Mouse (Mus musculus) liver, adult 2 months (tissue): ENCODE measurements at regions not wholly inside any gene's neighbourhood (a gene's known extent, or its start where the extent isn't known, plus 50 kb on each side); places are given as distances from the start of the nearest gene placed in this dataset.

Experiments used
- DNase-seq: peaks from one replicate; pipeline ENCODE4 v3.0.0-alpha.2; 2011; ENCODE audit warnings: low read depth, low spot score; ENCODE audit errors: extremely low read depth
- H3K27ac ChIP-seq: fragments of 200-500 bp; replicated peaks from 2 replicates; pipeline ENCODE4 v1.5.1; 2012; ENCODE audit warnings: low read depth, mild to moderate bottlenecking, control low read depth, inconsistent platforms, low read length; ENCODE audit not compliant: insufficient read depth
- H3K27me3 ChIP-seq: fragments of 200-500 bp; 2 replicates; pipeline ENCODE4 v1.6.1; 2012; ENCODE audit warnings: mild to moderate bottlenecking, moderate library complexity, low read length, inconsistent platforms; ENCODE audit not compliant: control insufficient read depth, insufficient read depth
- H3K36me3 ChIP-seq: fragments of 200-500 bp; 2 replicates; pipeline ENCODE4 v1.6.1; 2012; ENCODE audit warnings: low read length, inconsistent platforms; ENCODE audit not compliant: control insufficient read depth, insufficient read depth
- H3K4me1 ChIP-seq: fragments of 200-500 bp; 2 replicates; pipeline ENCODE4 v1.6.1; 2011; ENCODE audit warnings: low read length; ENCODE audit not compliant: control insufficient read depth, insufficient read depth
- H3K4me3 ChIP-seq: fragments of 200-500 bp; 2 replicates; pipeline ENCODE4 v1.5.1; 2011; ENCODE audit warnings: low read depth, mild to moderate bottlenecking, control low read depth, low read length, moderate library complexity; ENCODE audit not compliant: insufficient read depth
- H3K79me2 ChIP-seq: fragments of 200-500 bp; 2 replicates; pipeline ENCODE4 v1.6.1; 2012; ENCODE audit warnings: inconsistent platforms, mild to moderate bottlenecking, low read length, moderate library complexity; ENCODE audit not compliant: control insufficient read depth, insufficient read depth
- H3K9ac ChIP-seq: fragments of 200-500 bp; 2 replicates; pipeline ENCODE4 v1.6.1; 2012; ENCODE audit warnings: low read depth, mild to moderate bottlenecking, control low read depth, inconsistent platforms, low read length
- CTCF ChIP-seq: fragments of 200-500 bp; IDR thresholded peaks from 2 replicates; pipeline ENCODE4 v1.5.1; 2011; ENCODE audit warnings: low read depth, low read length, control low read depth
- POLR2A ChIP-seq: fragments of 200-500 bp; IDR thresholded peaks from 2 replicates; pipeline ENCODE4 v1.6.1; 2011; ENCODE audit warnings: low read length, control low read depth; ENCODE audit not compliant: insufficient read depth; ENCODE audit errors: extremely low read depth
- whole genome bisulfite sequencing: fragments of 180-500 bp; shearing (Covaris S2); methylation state at CpG from one replicate; pipeline ENCODE4 v1.1.7; 2018; 5-methylcytosine and 5-hydroxymethylcytosine counted together

GRCm38 (mm10) chr8:127849926-127850325 is 508.5 kb upstream of the Nrp1 start:
- Histone ChIP-seq H3K4me1 (no peaks in the 10 kb centered on the region), H3K79me2 (no peaks in the 10 kb centered on the region), H3K9ac (no peak overlapping the region), H3K27ac (no peak overlapping the region), H3K36me3 (no peaks in the 10 kb centered on the region), H3K27me3 (no peaks in the 10 kb centered on the region), H3K4me3 (no peak overlapping the region)
- TF ChIP-seq CTCF (no peak), POLR2A (no peak)
- DNase-seq: no peak

- no peaks in the 10 kb centered on the region; the same call in 1 of the 2 replicates for H3K4me1 ChIP-seq
- TF ChIP-seq CTCF (no peak), POLR2A (no peak)
- H3K79me2 ChIP-seq: no peaks in the 10 kb centered on the region
- no peak overlapping the region for H3K27ac ChIP-seq
- H3K36me3 ChIP-seq: no peaks in the 10 kb centered on the region
- 56% methylated on average over 4 of the region's 4 CpGs for WGBS
- H3K27me3 ChIP-seq: no peaks in the 10 kb centered on the region
- H3K4me3 ChIP-seq: no peak overlapping the region
- H3K9ac ChIP-seq: no peak overlapping the region
- DNase-seq: no peak
These were observed 502.6 kb upstream of the Nrp1 start for GRCm38 (mm10) chr8:127855653-127856300.

DNA sequence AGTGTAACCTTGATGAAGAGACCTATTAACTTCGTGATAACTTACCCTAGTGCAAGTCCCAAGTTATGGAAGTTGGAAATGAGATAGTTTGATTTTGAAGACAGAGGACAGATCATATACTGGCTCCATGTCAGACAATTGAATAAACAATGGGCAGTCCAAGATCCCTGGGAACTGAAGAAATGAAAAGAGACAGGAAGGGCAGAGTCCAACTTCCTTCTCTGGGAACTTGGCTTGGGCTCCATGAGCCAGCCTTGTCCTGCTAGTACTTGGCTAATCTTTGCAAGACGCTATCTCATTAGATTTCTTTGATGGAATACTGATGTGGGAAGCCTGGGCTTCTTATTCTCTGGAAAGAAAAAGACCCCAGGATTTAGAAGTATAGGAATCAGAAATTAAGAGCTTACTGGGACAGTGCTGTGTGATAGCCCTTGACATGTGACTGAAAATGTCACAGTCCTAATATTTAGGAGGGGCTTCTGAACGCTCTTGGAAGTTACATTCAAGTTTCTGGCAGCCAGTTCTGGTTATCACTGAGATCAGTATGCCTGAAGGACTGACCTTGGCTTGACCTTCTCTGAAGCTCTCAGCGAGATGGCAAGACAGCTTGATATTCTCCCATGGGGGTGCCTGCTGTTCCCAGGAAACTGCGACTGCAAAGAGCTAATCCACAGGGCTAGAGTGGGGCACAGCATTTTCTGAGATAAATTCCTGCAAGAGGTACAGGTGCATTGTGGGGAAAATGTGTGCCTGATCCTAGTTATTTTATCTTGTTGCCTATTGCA is 501.9 kb upstream of the Nrp1 start:
- TF ChIP-seq POLR2A: no peak
- no peak for TF ChIP-seq CTCF
- Histone ChIP-seq H3K4me1 (no peaks in the 10 kb centered on the region; the same call in 1 of the 2 replicates), H3K4me3 (no peak overlapping the region), H3K27me3 (no peaks in the 10 kb centered on the region), H3K36me3 (no peaks in the 10 kb centered on the region), H3K9ac (no peak overlapping the region), H3K79me2 (no peaks in the 10 kb centered on the region), H3K27ac (no peak overlapping the region)
- DNase-seq: peak; percentile 24
- 44% methylated on average over 5 of the region's 5 CpGs for WGBS

GRCm38 (mm10) chr8:127859036-127859435 is 499.4 kb upstream of the Nrp1 start:
- Histone ChIP-seq H3K4me1 (no peaks in the 10 kb centered on the region; the same call in 1 of the 2 replicates), H3K36me3 (no peaks in the 10 kb centered on the region), H3K9ac (no peak overlapping the region), H3K27me3 (no peaks in the 10 kb centered on the region), H3K79me2 (no peaks in the 10 kb centered on the region), H3K4me3 (no peak overlapping the region), H3K27ac (no peak overlapping the region)
- 77% methylated on average over 3 of the region's 3 CpGs for WGBS
- DNase-seq: no peak
- TF ChIP-seq CTCF: no peak
- no peak for TF ChIP-seq POLR2A

- Histone ChIP-seq H3K9ac (no peak overlapping the region), H3K27ac (no peak overlapping the region), H3K79me2 (no peaks in the 10 kb centered on the region), H3K4me3 (no peak overlapping the region), H3K4me1 (no peaks in the 10 kb centered on the region; the same call in 1 of the 2 replicates), H3K36me3 (no peaks in the 10 kb centered on the region), H3K27me3 (no peaks in the 10 kb centered on the region)
- TF ChIP-seq CTCF (no peak), POLR2A (no peak)
- 86% methylated on average over 3 of the region's 3 CpGs for WGBS
- no peak for DNase-seq
These were observed 498.0 kb upstream of the Nrp1 start for GRCm38 (mm10) chr8:127860376-127860775.

DNA sequence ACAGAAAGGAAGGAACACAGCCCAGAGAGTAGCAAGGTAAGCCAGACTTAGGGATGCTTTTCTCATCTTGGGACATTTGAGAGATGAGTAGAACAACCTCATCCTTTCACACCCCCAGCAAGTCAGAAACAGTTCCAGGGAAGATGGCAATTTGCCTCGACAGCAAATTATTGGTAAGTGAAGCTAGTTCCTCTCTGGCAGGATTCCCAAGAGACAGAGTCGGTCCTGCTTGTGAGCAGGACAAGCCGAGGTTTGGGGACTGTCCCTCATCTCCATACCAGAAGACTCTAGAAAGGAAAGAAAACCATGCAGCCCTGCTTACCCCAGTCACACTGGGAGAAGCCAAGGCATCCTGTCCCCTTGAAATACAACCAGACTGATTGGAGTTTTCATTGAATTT is 497.5 kb upstream of the Nrp1 start:
- peak; percentile 19 for DNase-seq
- WGBS: 52% methylated on average over 3 of the region's 3 CpGs
- H3K4me3 ChIP-seq: no peak overlapping the region
- no peaks in the 10 kb centered on the region for H3K36me3 ChIP-seq
- no peaks in the 10 kb centered on the region for H3K79me2 ChIP-seq
- TF ChIP-seq POLR2A (no peak), CTCF (no peak)
- no peak overlapping the region for H3K27ac ChIP-seq
- H3K27me3 ChIP-seq: no peaks in the 10 kb centered on the region
- no peak overlapping the region for H3K9ac ChIP-seq
- no peaks in the 10 kb centered on the region; the same call in 1 of the 2 replicates for H3K4me1 ChIP-seq
